ENCODE assay signal across 8 mouse cellular contexts in genomic region chr12:26903073-26903893, GRCm38 (mm10).
DNase-seq lines count a peak whose midpoint lies in the region; ATAC-seq and TF ChIP-seq lines count a peak whose summit lies in the region.

No protein-coding gene starts in this region.

- no peak overlapping the region for H3K27ac ChIP-seq in heart, embryonic 15.5 days
- H3K27ac ChIP-seq in heart, adult 2 months: no peak overlapping the region
- peak overlapping the region; percentile 77 for H3K27ac ChIP-seq in forebrain, embryonic 12.5 days
- H3K27ac ChIP-seq in limb, embryonic 14.5 days (replicated peaks; ENCODE audit: low read depth, low read length): no peak overlapping the region
- no peak overlapping the region for H3K27ac ChIP-seq in stomach, embryonic 14.5 days (ENCODE audit: low read length)

- no peak for ATAC-seq in heart, embryonic 15.5 days (replicated peaks; ENCODE audit: insufficient number of reproducible peaks, insufficient read depth, low FRiP score, low read depth)
- peak; percentile 88 for ATAC-seq in forebrain, embryonic 12.5 days (ENCODE audit: low FRiP score)
- no peak for ATAC-seq in limb, embryonic 14.5 days (ENCODE audit: low FRiP score, low read depth)
- peak; percentile 28; the same call in 1 of the 2 replicates for ATAC-seq in stomach, embryonic 14.5 days (ENCODE audit: insufficient number of reproducible peaks, insufficient read depth, low FRiP score, low read depth)

- no peaks in the 10 kb centered on the region for H3K4me1 ChIP-seq in heart, embryonic 15.5 days (replicated peaks)
- no peaks in the 10 kb centered on the region for H3K4me1 ChIP-seq in heart, adult 2 months (ENCODE audit: control insufficient read depth, insufficient read depth, low read length)
- H3K4me1 ChIP-seq in forebrain, embryonic 12.5 days: peaks cover 23% of the 10 kb centered on the region
- peaks cover 10% of the 10 kb centered on the region for H3K4me1 ChIP-seq in limb, embryonic 14.5 days (ENCODE audit: control insufficient read depth, insufficient read depth, low read length)
- 0 out of 2 replicates have a peak, but pooled peaks cover 4% of the 10 kb centered on the region for H3K4me1 ChIP-seq in stomach, embryonic 14.5 days (ENCODE audit: control insufficient read depth, insufficient read depth, low read length)

- H3K4me2 ChIP-seq in heart, embryonic 15.5 days: peak overlapping the region; percentile 56
- peak overlapping the region; percentile 49 for H3K4me2 ChIP-seq in forebrain, embryonic 12.5 days
- H3K4me2 ChIP-seq in limb, embryonic 14.5 days (replicated peaks; ENCODE audit: low read depth, low read length, severe bottlenecking): peak overlapping the region; percentile 39
- H3K4me2 ChIP-seq in stomach, embryonic 14.5 days (replicated peaks; ENCODE audit: low read depth, low read length): peak overlapping the region; percentile 37

- no peaks in the 10 kb centered on the region for H3K79me2 ChIP-seq in heart, adult 2 months (replicated peaks; ENCODE audit: control insufficient read depth, insufficient read depth, low read length)

- no peak overlapping the region for H3K9ac ChIP-seq in heart, embryonic 15.5 days
- H3K9ac ChIP-seq in heart, adult 2 months (ENCODE audit: low read depth, low read length): no peak overlapping the region
- peak overlapping the region; percentile 3; the same call in 1 of the 2 replicates for H3K9ac ChIP-seq in forebrain, embryonic 12.5 days
- H3K9ac ChIP-seq in limb, embryonic 14.5 days (ENCODE audit: low read depth, low read length, severe bottlenecking): no peak overlapping the region
- no peak overlapping the region for H3K9ac ChIP-seq in stomach, embryonic 14.5 days (replicated peaks; ENCODE audit: low read depth, low read length)

- H3K27me3 ChIP-seq in heart, embryonic 15.5 days: no peaks in the 10 kb centered on the region
- no peaks in the 10 kb centered on the region for H3K27me3 ChIP-seq in heart, adult 2 months (ENCODE audit: control insufficient read depth, insufficient read depth, low read length)
- H3K27me3 ChIP-seq in forebrain, embryonic 12.5 days: no peaks in the 10 kb centered on the region
- H3K27me3 ChIP-seq in limb, embryonic 14.5 days (ENCODE audit: control insufficient read depth, insufficient read depth, low read length): no peaks in the 10 kb centered on the region
- H3K27me3 ChIP-seq in stomach, embryonic 14.5 days (ENCODE audit: control insufficient read depth, insufficient read depth, low read length): no peaks in the 10 kb centered on the region

- 39% methylated on average over 23 of the region's 23 CpGs for WGBS in heart, embryonic 15.5 days
- WGBS in heart, adult 2 months: 43% methylated on average over 23 of the region's 23 CpGs
- 19% methylated on average over 23 of the region's 23 CpGs for WGBS in forebrain, embryonic 12.5 days
- 26% methylated on average over 23 of the region's 23 CpGs for WGBS in limb, embryonic 14.5 days
- WGBS in stomach, embryonic 14.5 days: 28% methylated on average over 23 of the region's 23 CpGs

- no peak for DNase-seq in heart, adult 2 months
- peak; percentile 13 for DNase-seq in kidney, adult 9 months
- peak; percentile 7 for DNase-seq in limb, embryonic 14.5 days (ENCODE audit: low spot score)
- DNase-seq in gastrocnemius, postnatal 4 days (ENCODE audit: low spot score in 2 of 2): no peak
- no peak for DNase-seq in liver

- TF ChIP-seq EP300 in heart, adult 2 months (IDR thresholded peaks at IDR 0.05; ENCODE audit: insufficient read depth, low read depth, low read length): no peak

- H3K9me3 ChIP-seq in heart, embryonic 15.5 days (replicated peaks): no peaks in the 10 kb centered on the region
- H3K9me3 ChIP-seq in forebrain, embryonic 12.5 days: no peaks in the 10 kb centered on the region
- H3K9me3 ChIP-seq in limb, embryonic 14.5 days (ENCODE audit: control insufficient read depth, low read length): no peaks in the 10 kb centered on the region
- H3K9me3 ChIP-seq in stomach, embryonic 14.5 days (ENCODE audit: control insufficient read depth, low read depth, low read length): no peaks in the 10 kb centered on the region

- intact Hi-C loops in heart, adult 2 months (cut with DNase I): no loop called here

- H3K4me3 ChIP-seq in heart, embryonic 15.5 days: peak overlapping the region; percentile 21; the same call in 1 of the 2 replicates
- no peak overlapping the region for H3K4me3 ChIP-seq in heart, adult 2 months
- H3K4me3 ChIP-seq in forebrain, embryonic 12.5 days (replicated peaks): peak overlapping the region; percentile 20
- peak overlapping the region; percentile 16; the same call in 1 of the 2 replicates for H3K4me3 ChIP-seq in limb, embryonic 14.5 days (replicated peaks; ENCODE audit: low read length)
- 0 out of 2 replicates have a peak overlapping the region, but pooled peaks have one; percentile 2 for H3K4me3 ChIP-seq in stomach, embryonic 14.5 days (ENCODE audit: low read depth, low read length)

- no peaks in the 10 kb centered on the region for H3K36me3 ChIP-seq in heart, embryonic 15.5 days
- H3K36me3 ChIP-seq in heart, adult 2 months (ENCODE audit: control insufficient read depth, insufficient read depth, low read length): no peaks in the 10 kb centered on the region
- H3K36me3 ChIP-seq in forebrain, embryonic 12.5 days (replicated peaks): no peaks in the 10 kb centered on the region
- H3K36me3 ChIP-seq in limb, embryonic 14.5 days (ENCODE audit: control insufficient read depth, insufficient read depth, low read length): no peaks in the 10 kb centered on the region
- H3K36me3 ChIP-seq in stomach, embryonic 14.5 days (ENCODE audit: control insufficient read depth, insufficient read depth, low read length): no peaks in the 10 kb centered on the region

- TF ChIP-seq CTCF in heart, adult 2 months (IDR thresholded peaks at IDR 0.05): no peak

- no peak for TF ChIP-seq POLR2A in heart, adult 2 months (IDR thresholded peaks at IDR 0.05; ENCODE audit: insufficient read depth, low read depth, low read length)
- TF ChIP-seq POLR2A in limb, embryonic 14.5 days (IDR thresholded peaks at IDR 0.05; ENCODE audit: borderline replicate concordance, extremely low read depth, insufficient read depth, insufficient read length): no peak

Comparison
In these comparisons a context has a peak if more than half of its experiments do, and no peak if none do; other contexts are left out.
1. ATAC-seq: peak in forebrain, embryonic 12.5 days (single experiment) and stomach, embryonic 14.5 days (single experiment); none in heart, embryonic 15.5 days (single experiment) and limb, embryonic 14.5 days (single experiment).
2. DNase-seq: peak in kidney, adult 9 months (single experiment) and limb, embryonic 14.5 days (single experiment); none in heart, adult 2 months (0 of 2), gastrocnemius, postnatal 4 days (0 of 2) and liver (single experiment).
3. Peak in every context shown above with its lines, with median percentiles within 50 percentile points of each other: H3K4me2 ChIP-seq.